Mouse (Mus musculus) CD4-positive helper T cell, adult 2 months (primary cell): ENCODE measurements at regions not wholly inside any gene's neighbourhood (a gene's known extent, or its start where the extent isn't known, plus 50 kb on each side); places are given as distances from the start of the nearest gene placed in this dataset.

Experiments
- DNase-seq: peaks from one replicate; pipeline ENCODE4 v3.0.0-alpha.2; 2012; ENCODE audit warnings: low read depth, missing footprints, low spot score

- no peak for DNase-seq
These were observed 80.9 kb upstream of the Nudt7 start for GRCm38 (mm10) chr8:114052426-114052825.

DNA sequence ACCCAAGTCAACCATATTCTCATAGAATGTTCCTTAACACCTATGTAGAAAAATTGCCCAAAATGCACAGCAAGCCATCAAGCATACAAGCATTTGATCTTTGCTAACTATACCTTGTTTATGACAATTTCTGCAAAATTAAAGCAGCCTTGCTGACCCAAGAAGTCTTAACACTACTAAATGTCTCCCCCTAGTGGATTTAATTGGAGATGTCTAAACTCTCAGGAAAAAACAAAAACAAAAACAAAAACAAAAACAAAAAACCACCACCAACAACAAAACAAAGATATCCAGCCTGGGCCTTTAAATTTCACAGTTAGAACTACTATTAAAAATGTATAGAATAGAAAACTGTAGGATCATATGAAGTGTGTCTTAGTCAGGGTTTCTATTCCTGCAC, 69.8 kb upstream of the Nudt7 start:
- DNase-seq: no peak

DNA sequence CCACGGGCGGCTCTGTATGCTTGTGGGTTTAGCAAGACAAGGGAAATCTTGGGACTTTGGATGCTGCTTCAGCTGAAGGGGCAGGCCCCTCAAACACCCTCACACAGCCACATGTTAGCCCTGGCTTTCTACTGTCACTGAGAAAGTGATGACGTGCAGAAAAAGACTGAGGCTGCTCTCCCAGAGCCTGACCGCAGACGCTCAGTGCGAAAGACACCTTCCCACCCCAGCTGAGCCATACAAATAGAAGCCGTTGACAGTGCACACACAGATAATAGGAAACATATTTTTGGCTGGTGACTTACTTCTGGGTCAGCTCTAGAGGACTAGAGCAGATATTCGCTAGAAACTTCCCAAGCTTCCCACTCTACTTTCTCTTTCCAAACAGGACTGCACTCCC, 61.0 kb upstream of the Nudt7 start:
- no peak for DNase-seq

- peak; percentile 17 for DNase-seq
These were observed 59.2 kb upstream of the Nudt7 start for GRCm38 (mm10) chr8:114074122-114074521.

DNA sequence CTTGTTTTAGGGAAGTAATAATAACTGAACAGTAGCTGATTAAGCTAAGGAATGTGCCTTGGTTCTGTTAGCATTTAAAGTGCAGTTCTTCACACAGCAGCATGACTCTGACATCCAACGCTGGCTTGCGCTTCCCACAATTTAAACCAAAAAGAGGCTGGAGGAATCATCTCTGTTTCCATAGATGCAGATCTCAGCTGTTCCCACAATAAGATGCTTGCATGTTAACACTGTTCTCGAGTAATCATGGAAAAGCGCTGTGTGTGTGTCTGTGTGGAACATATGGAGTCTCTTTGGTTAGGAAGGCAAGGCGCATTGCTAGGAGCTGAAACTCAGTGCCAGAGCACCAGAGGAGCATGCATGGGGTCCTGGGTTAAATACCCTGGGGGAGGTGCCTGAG, 56.7 kb upstream of the Nudt7 start:
- DNase-seq: no peak

DNA sequence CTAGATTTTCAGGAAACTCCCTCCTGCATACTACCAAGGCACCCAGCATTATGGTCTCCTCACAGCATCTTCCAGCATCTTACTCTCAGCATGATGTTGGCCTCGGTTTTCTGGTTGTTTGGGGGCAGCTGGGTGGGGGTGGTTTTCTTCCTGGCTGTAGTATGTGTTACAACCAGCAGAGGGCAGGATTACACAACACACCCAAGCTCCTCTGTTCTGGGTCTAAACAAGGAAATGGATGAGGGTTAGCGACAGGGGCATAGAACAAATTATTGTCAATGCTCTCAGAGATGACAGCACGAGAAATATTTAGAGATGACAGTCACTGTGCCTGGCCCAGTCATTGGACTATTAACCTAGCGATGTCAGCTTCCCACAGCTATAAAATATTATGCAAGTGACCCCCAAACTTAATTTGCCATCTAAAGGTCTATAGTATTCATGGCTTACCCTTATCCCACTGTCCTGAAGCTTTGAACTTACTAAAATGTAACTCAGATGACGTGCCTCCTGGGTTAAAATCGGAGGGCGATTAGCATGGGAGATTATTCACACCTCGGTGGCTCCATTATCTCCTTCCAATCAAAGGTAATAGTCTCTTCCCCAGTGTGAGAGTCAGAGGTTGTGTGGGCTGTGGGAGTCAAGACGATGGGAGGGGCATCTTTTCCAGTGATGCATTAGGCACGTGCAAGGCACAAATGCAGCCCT, 52.2 kb upstream of the Nudt7 start:
- peak; percentile 46 for DNase-seq

DNA sequence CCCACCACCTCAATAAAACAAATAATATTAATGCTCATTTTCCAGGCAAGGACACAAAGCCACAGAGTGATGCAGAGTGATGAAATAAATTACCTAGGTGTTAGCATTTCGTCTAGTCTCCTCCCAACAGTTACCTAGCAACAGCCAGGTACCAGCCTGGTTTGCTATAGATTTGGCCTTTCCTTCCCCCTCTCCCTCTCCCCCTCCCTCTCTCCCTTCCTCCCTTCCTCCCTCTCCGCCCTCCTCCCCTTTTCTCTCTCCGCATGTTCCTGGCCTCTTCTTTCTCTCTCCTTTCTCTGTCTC, 51.6 kb upstream of the Nudt7 start:
- DNase-seq: no peak
